Mouse (Mus musculus): ENCODE results near the gene Extl1. TPM values are rescaled to one million over a fixed set of nuclear protein-coding genes. Genes with fewer than 3 reads are reported as not detected.

Extl1 gene
- polyA plus RNA-seq, 1 experiment from 2014 or later = 0.64 TPM

- H3K9me3 ChIP-seq (ENCODE audit: control insufficient read depth, low read depth, low read length) = peaks cover 4% of the 10 kb centered on the region; the same call in 1 of the 2 replicates
- H3K36me3 ChIP-seq (ENCODE audit: control insufficient read depth, insufficient read depth, low read length) = no peaks in the 10 kb centered on the region
- no peak overlapping the region for H3K4me2 ChIP-seq (replicated peaks; ENCODE audit: low read depth, low read length)
- 91% methylated on average over 5 of the region's 5 CpGs for whole genome bisulfite sequencing
- ATAC-seq (ENCODE audit: insufficient number of reproducible peaks, insufficient read depth, low FRiP score, low read depth) = no peak
- H3K27ac ChIP-seq (ENCODE audit: low read length) = no peak overlapping the region
- H3K4me3 ChIP-seq (ENCODE audit: low read depth, low read length) = no peak overlapping the region
- H3K4me1 ChIP-seq (ENCODE audit: control insufficient read depth, insufficient read depth, low read length) = peaks cover 3% of the 10 kb centered on the region; the same call in 1 of the 2 replicates
- no peaks in the 10 kb centered on the region for H3K27me3 ChIP-seq (ENCODE audit: control insufficient read depth, insufficient read depth, low read length)
- no peak overlapping the region for H3K9ac ChIP-seq (replicated peaks; ENCODE audit: low read depth, low read length)
Observed at GRCm38 (mm10) chr4:134312341-134312740, 71.3 kb downstream of the Extl1 start.

DNA sequence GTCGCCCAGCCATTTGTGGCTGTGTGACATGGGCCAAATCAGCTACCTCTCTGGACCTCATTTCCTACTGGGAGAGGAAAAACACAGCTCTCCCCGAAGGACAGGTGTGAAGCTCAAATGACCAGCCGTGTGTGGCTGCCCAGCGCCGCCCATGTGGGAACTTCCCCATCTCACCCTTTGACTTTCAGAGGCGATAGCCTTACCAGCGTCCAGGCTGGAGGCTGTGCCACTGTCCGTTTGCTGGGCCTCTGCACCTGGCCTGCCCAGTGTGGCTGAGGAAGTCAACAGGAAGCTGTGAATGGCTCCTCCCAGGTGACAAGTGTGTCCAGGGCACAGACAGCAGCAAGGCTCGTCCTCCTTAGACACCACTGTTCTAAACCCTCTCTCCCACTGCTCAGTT is 71.9 kb downstream of the Extl1 start:
- Histone ChIP-seq H3K4me1 (ENCODE audit: control insufficient read depth, insufficient read depth, low read length) (peaks cover 8% of the 10 kb centered on the region; the same call in 1 of the 2 replicates), H3K4me2 (replicated peaks; ENCODE audit: low read depth, low read length) (no peak overlapping the region), H3K4me3 (ENCODE audit: low read depth, low read length) (no peak overlapping the region), H3K9ac (replicated peaks; ENCODE audit: low read depth, low read length) (no peak overlapping the region), H3K27ac (ENCODE audit: low read length) (no peak overlapping the region), H3K36me3 (ENCODE audit: control insufficient read depth, insufficient read depth, low read length) (no peaks in the 10 kb centered on the region), H3K27me3 (ENCODE audit: control insufficient read depth, insufficient read depth, low read length) (no peaks in the 10 kb centered on the region), H3K9me3 (ENCODE audit: control insufficient read depth, low read depth, low read length) (peaks cover 4% of the 10 kb centered on the region; the same call in 1 of the 2 replicates)
- ATAC-seq (ENCODE audit: insufficient number of reproducible peaks, insufficient read depth, low FRiP score, low read depth) = no peak
- 75% methylated on average over 9 of the region's 9 CpGs for WGBS

DNA sequence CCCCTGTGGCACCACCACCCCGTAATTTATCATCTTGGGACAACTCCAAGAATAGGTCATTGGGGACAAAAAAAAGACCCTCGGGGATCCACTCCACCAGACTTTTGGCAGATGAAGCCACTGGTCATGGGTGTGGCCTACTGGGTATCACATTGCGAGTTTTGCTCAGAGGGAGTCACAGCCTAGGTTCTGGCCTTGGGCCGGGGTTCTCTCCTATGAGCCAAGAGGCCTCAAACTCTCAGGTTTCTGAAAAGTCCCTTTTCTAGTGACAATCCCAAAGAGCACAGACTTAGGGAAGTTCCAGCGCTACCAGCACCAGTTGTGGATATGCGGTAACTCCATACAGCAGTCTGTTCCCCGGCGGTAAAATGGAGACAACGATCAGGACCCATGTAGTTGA is 73.0 kb downstream of the Extl1 start:
- no peak overlapping the region for H3K4me3 ChIP-seq (ENCODE audit: low read depth, low read length)
- no peaks in the 10 kb centered on the region for H3K27me3 ChIP-seq (ENCODE audit: control insufficient read depth, insufficient read depth, low read length)
- no peaks in the 10 kb centered on the region for H3K36me3 ChIP-seq (ENCODE audit: control insufficient read depth, insufficient read depth, low read length)
- WGBS = 87% methylated on average over 9 of the region's 9 CpGs
- H3K4me2 ChIP-seq (replicated peaks; ENCODE audit: low read depth, low read length) = no peak overlapping the region
- H3K4me1 ChIP-seq (ENCODE audit: control insufficient read depth, insufficient read depth, low read length) = peaks cover 8% of the 10 kb centered on the region; the same call in 1 of the 2 replicates
- no peak for ATAC-seq (ENCODE audit: insufficient number of reproducible peaks, insufficient read depth, low FRiP score, low read depth)
- no peak overlapping the region for H3K27ac ChIP-seq (ENCODE audit: low read length)
- H3K9ac ChIP-seq (replicated peaks; ENCODE audit: low read depth, low read length) = no peak overlapping the region
- peaks cover 4% of the 10 kb centered on the region; the same call in 1 of the 2 replicates for H3K9me3 ChIP-seq (ENCODE audit: control insufficient read depth, low read depth, low read length)

DNA sequence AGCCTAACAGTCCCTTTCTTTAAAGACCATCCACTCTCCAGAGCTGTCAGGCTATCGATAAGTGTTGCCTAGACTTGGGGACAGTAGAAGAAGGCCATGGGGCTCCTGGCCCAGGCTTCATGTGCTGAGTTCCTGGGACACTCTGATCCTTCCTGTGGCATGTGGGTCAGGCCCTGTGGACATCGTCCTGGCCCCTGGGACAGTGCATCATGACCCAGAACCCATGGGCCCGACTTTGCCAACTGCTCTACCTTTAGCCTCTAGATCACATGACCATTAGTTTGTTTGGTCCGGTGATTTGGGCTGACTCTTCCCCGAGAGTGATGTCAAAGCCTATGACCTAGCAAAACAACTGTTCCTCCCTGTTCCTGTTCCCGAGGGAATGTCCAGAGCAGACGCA is 73.5 kb downstream of the Extl1 start:
- no peaks in the 10 kb centered on the region for H3K27me3 ChIP-seq (ENCODE audit: control insufficient read depth, insufficient read depth, low read length)
- no peak for ATAC-seq (ENCODE audit: insufficient number of reproducible peaks, insufficient read depth, low FRiP score, low read depth)
- peaks cover 8% of the 10 kb centered on the region; the same call in 1 of the 2 replicates for H3K4me1 ChIP-seq (ENCODE audit: control insufficient read depth, insufficient read depth, low read length)
- H3K36me3 ChIP-seq (ENCODE audit: control insufficient read depth, insufficient read depth, low read length) = no peaks in the 10 kb centered on the region
- WGBS = 87% methylated on average over 7 of the region's 7 CpGs
- H3K4me3 ChIP-seq (ENCODE audit: low read depth, low read length) = no peak overlapping the region
- no peak overlapping the region for H3K4me2 ChIP-seq (replicated peaks; ENCODE audit: low read depth, low read length)
- H3K27ac ChIP-seq (ENCODE audit: low read length) = no peak overlapping the region
- no peak overlapping the region for H3K9ac ChIP-seq (replicated peaks; ENCODE audit: low read depth, low read length)
- H3K9me3 ChIP-seq (ENCODE audit: control insufficient read depth, low read depth, low read length) = peaks cover 4% of the 10 kb centered on the region; the same call in 1 of the 2 replicates

DNA sequence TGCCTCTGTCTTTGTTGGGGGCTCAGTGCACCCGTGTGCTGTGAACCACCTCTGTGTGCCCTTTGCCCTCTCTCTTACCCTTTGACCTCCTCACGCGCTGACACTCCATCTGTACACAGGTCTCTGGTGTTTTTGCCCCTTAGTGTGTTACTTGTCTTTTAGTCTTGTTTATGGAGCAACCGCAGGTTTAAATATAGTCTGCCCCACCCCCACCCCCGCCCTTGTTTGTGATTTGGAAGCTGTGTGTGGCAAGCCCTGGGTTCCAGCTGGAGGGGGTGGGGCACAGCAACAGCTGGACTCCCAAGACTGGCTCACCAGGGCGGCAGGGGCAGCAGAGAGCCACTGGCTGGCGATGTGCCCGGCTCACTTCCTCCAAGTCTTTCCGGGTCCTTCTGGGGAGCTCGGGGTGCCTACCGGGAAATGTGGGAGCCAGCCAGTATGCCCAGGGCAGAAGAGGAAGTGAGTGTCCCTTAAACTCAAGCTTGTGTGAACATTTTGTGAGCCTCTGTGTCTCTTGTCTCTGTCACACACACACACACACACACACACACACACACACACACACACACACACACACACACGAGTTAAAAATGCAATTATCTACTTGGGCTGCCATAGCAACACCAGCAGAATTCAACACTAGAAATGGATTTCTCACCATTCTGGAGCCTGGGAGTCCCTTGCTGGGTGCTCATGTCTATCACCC is 76.1 kb downstream of the Extl1 start:
- WGBS = 9% methylated on average over 12 of the region's 12 CpGs
- peaks cover 8% of the 10 kb centered on the region; the same call in 1 of the 2 replicates for H3K4me1 ChIP-seq (ENCODE audit: control insufficient read depth, insufficient read depth, low read length)
- H3K9me3 ChIP-seq (ENCODE audit: control insufficient read depth, low read depth, low read length) = no peaks in the 10 kb centered on the region
- no peak overlapping the region for H3K4me3 ChIP-seq (ENCODE audit: low read depth, low read length)
- H3K4me2 ChIP-seq (replicated peaks; ENCODE audit: low read depth, low read length) = peak overlapping the region; percentile 11; the same call in 1 of the 2 replicates
- peak overlapping the region; percentile 1; the same call in 1 of the 2 replicates for H3K9ac ChIP-seq (replicated peaks; ENCODE audit: low read depth, low read length)
- no peaks in the 10 kb centered on the region for H3K27me3 ChIP-seq (ENCODE audit: control insufficient read depth, insufficient read depth, low read length)
- 0 out of 2 replicates have a peak, but pooled peaks have one; percentile 33 for ATAC-seq (ENCODE audit: insufficient number of reproducible peaks, insufficient read depth, low FRiP score, low read depth)
- no peaks in the 10 kb centered on the region for H3K36me3 ChIP-seq (ENCODE audit: control insufficient read depth, insufficient read depth, low read length)
- no peak overlapping the region for H3K27ac ChIP-seq (ENCODE audit: low read length)

GRCm38 (mm10) chr4:134306963-134307362 is 76.7 kb downstream of the Extl1 start:
- Histone ChIP-seq H3K36me3 (ENCODE audit: control insufficient read depth, insufficient read depth, low read length) (no peaks in the 10 kb centered on the region), H3K9ac (replicated peaks; ENCODE audit: low read depth, low read length) (no peak overlapping the region; the same call in 1 of the 2 replicates), H3K4me2 (replicated peaks; ENCODE audit: low read depth, low read length) (no peak overlapping the region; the same call in 1 of the 2 replicates), H3K4me1 (ENCODE audit: control insufficient read depth, insufficient read depth, low read length) (peaks cover 8% of the 10 kb centered on the region; the same call in 1 of the 2 replicates), H3K9me3 (ENCODE audit: control insufficient read depth, low read depth, low read length) (no peaks in the 10 kb centered on the region), H3K27me3 (ENCODE audit: control insufficient read depth, insufficient read depth, low read length) (no peaks in the 10 kb centered on the region), H3K27ac (ENCODE audit: low read length) (no peak overlapping the region), H3K4me3 (ENCODE audit: low read depth, low read length) (no peak overlapping the region)
- no peak for ATAC-seq (ENCODE audit: insufficient number of reproducible peaks, insufficient read depth, low FRiP score, low read depth)
- 45% methylated on average over 2 of the region's 2 CpGs for WGBS

Other genes starting within 250 kb of the Extl1 start
- 43.2 and 55.9 TPM in 2 replicates for gene Cep85, start 196.7 kb downstream of the Extl1 start, polyA plus RNA-seq (2014; fragmentation: Nextera tagmentation; extraction: Ambion mirVana)
- gene Gm7534, start 180.8 kb downstream of the Extl1 start, polyA plus RNA-seq (2014; fragmentation: Nextera tagmentation; extraction: Ambion mirVana) = not detected in 2 replicates
- 0.32 TPM in 1 of 2 replicates, not detected in the other for gene Catsper4, start 156.5 kb downstream of the Extl1 start, polyA plus RNA-seq (2014; fragmentation: Nextera tagmentation; extraction: Ambion mirVana)
- 5.7 and 6.3 TPM in 2 replicates for gene Cnksr1, start 145.5 kb downstream of the Extl1 start, polyA plus RNA-seq (2014; fragmentation: Nextera tagmentation; extraction: Ambion mirVana)
- gene E130218I03Rik, start 140.2 kb downstream of the Extl1 start, polyA plus RNA-seq (2014; fragmentation: Nextera tagmentation; extraction: Ambion mirVana) = 0.36 and 0.41 TPM in 2 replicates
- 14.8 and 16.5 TPM in 2 replicates for gene Zfp593, start 138.3 kb downstream of the Extl1 start, polyA plus RNA-seq (2014; fragmentation: Nextera tagmentation; extraction: Ambion mirVana)
- not detected in 2 replicates for gene Gm30191, start 136.9 kb downstream of the Extl1 start, polyA plus RNA-seq (2014; fragmentation: Nextera tagmentation; extraction: Ambion mirVana)
- 4.1 and 4.5 TPM in 2 replicates for gene Grrp1, start 129.7 kb downstream of the Extl1 start, polyA plus RNA-seq (2014; fragmentation: Nextera tagmentation; extraction: Ambion mirVana)
- gene Pdik1l, start 96.0 kb downstream of the Extl1 start, polyA plus RNA-seq (2014; fragmentation: Nextera tagmentation; extraction: Ambion mirVana) = 19.0 and 19.6 TPM in 2 replicates
- gene Trim63, start 68.7 kb downstream of the Extl1 start, polyA plus RNA-seq (2014; fragmentation: Nextera tagmentation; extraction: Ambion mirVana) = not detected in 2 replicates
- not detected in 2 replicates for gene Slc30a2, start 40.7 kb downstream of the Extl1 start, polyA plus RNA-seq (2014; fragmentation: Nextera tagmentation; extraction: Ambion mirVana)
- 13.8 and 15.1 TPM in 2 replicates for gene Pafah2, start 12.5 kb upstream of the Extl1 start, polyA plus RNA-seq (2014; fragmentation: Nextera tagmentation; extraction: Ambion mirVana)
- gene Stmn1, start 84.5 kb upstream of the Extl1 start, polyA plus RNA-seq (2014; fragmentation: Nextera tagmentation; extraction: Ambion mirVana) = 1,523 and 1,653 TPM in 2 replicates
- 2.2 and 2.3 TPM in 2 replicates for gene Paqr7, start 112.8 kb upstream of the Extl1 start, polyA plus RNA-seq (2014; fragmentation: Nextera tagmentation; extraction: Ambion mirVana)
- gene Aunip, start 127.1 kb upstream of the Extl1 start, polyA plus RNA-seq (2014; fragmentation: Nextera tagmentation; extraction: Ambion mirVana) = 4.6 and 5.4 TPM in 2 replicates
- 111 and 119 TPM in 2 replicates for gene Mtfr1l, start 151.5 kb upstream of the Extl1 start, polyA plus RNA-seq (2014; fragmentation: Nextera tagmentation; extraction: Ambion mirVana)
- 17.4 and 21.6 TPM in 2 replicates for gene Selenon, start 168.3 kb upstream of the Extl1 start, polyA plus RNA-seq (2014; fragmentation: Nextera tagmentation; extraction: Ambion mirVana)